Mouse (Mus musculus) heart, postnatal 0 days (tissue): Measurements from ENCODE around the gene Ssc4d.

Source experiments
- CTCF ChIP-seq: IDR thresholded peaks from 2 replicates; pipeline ENCODE4 v1.5.1; 2016; ENCODE audit warnings: antibody characterized with exemption, control low read depth, low read depth
- EP300 ChIP-seq: IDR thresholded peaks from 2 replicates; pipeline ENCODE4 v1.6.1; 2016; ENCODE audit warnings: antibody characterized with exemption, low read depth

DNA sequence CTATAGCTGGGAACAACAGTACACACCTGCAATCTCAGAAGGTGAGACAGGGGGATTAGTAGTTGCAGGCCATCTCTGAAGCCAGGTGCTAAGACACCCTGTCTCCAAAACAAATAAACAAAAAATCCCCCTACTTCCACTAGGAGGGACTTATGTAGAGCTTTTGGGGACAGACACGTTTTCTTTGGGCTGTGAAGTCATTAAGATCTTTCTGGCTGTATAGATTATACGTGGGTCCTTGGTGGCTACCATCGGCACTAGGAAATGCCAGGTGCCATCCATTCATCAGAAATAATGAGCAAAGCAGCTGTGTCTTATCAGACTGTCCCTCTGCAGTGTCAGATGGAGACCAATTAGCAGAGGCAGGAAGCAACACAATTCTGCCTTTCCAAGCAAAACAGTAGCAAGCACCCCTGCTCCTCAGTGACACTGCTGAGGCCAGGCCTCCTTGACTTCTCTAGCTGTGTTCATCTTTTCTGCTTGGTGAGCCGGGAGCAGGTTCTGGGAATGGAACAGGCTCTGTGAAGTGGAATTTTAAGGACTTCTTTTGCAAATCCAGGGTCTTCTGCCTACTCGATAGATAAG, 19.1 kb upstream of the Ssc4d start:
- TF ChIP-seq CTCF (no peak), EP300 (no peak)
